Mouse (Mus musculus) CH12.LX (cell line): ENCODE data around the gene Gbgt1. TPM values are rescaled to one million over a fixed set of nuclear protein-coding genes. Genes with fewer than 3 reads are reported as not detected.

Source experiments
- DNase-seq: peaks from one replicate; pipeline ENCODE4 v3.0.0-alpha.2; 2013; ENCODE audit errors: extremely low read depth
- H3K27ac ChIP-seq: 2 replicates; pipeline ENCODE4 v1.5.1; 2012; ENCODE audit warnings: low read depth, mild to moderate bottlenecking, control low read depth, moderate library complexity; ENCODE audit not compliant: insufficient read depth
- H3K27me3 ChIP-seq: replicated peaks from 2 replicates; pipeline ENCODE3; 2012; ENCODE audit warnings: inconsistent platforms
- H3K36me3 ChIP-seq, 2 experiments: replicated peaks in 1 of 2; 2 replicates each; pipeline versions ENCODE3 to v1.6.1; 2012; ENCODE audit warnings: inconsistent platforms in 1 of 2, low read length in 1 of 2, mild to moderate bottlenecking in 1 of 2, mixed read lengths in 1 of 2, moderate library complexity in 1 of 2; ENCODE audit not compliant: control insufficient read depth in 1 of 2, insufficient read depth in 1 of 2
- H3K4me1 ChIP-seq, 2 experiments: 2 replicates each; pipeline ENCODE4 v1.6.1; 2012; ENCODE audit warnings: inconsistent platforms in 1 of 2, moderate library complexity in 1 of 2; ENCODE audit not compliant: insufficient read depth in 2 of 2, control insufficient read depth in 1 of 2
- H3K4me2 ChIP-seq: 2 replicates; pipeline ENCODE4 v1.6.1; 2012; ENCODE audit warnings: low read depth, mild to moderate bottlenecking, control low read depth; ENCODE audit not compliant: poor library complexity, insufficient read depth, severe bottlenecking
- H3K4me3 ChIP-seq, 3 experiments: fragments of 150-350 bp in 1 of 3; sonication (generic) in 1 of 3; replicated peaks in 1 of 3; 2 replicates each; pipeline versions ENCODE3 to v1.5.1; 2011 to 2012; ENCODE audit warnings: low read depth in 2 of 3, low read length in 2 of 3, mild to moderate bottlenecking in 2 of 3, moderate library complexity in 2 of 3, control low read depth in 1 of 3, improper control_type of control experiment in 1 of 3, inconsistent platforms in 1 of 3, mixed read lengths in 1 of 3; ENCODE audit not compliant: poor library complexity in 1 of 3
- H3K79me2 ChIP-seq: replicated peaks from 2 replicates; pipeline ENCODE4 v1.6.1; 2012; ENCODE audit warnings: mild to moderate bottlenecking, moderate library complexity; ENCODE audit not compliant: control insufficient read depth, poor library complexity, insufficient read depth, severe bottlenecking; ENCODE audit errors: extremely low read depth
- H3K9ac ChIP-seq: 2 replicates; pipeline ENCODE4 v1.6.1; 2012; ENCODE audit warnings: low read depth, mild to moderate bottlenecking, control low read depth, moderate library complexity; ENCODE audit not compliant: insufficient read depth
- H3K9me3 ChIP-seq: replicated peaks from 2 replicates; pipeline ENCODE3; 2012; ENCODE audit warnings: low read length, inconsistent platforms, mixed read lengths
- BHLHE40 ChIP-seq: IDR thresholded peaks from 2 replicates; pipeline ENCODE4 v1.6.1; 2011; ENCODE audit warnings: mild to moderate bottlenecking, low read depth, low read length, improper control_type of control experiment
- CHD1 ChIP-seq: IDR thresholded peaks from 2 replicates; pipeline ENCODE4 v1.6.1; 2012; ENCODE audit warnings: low read depth, low read length, improper control_type of control experiment, inconsistent platforms
- CTCF ChIP-seq, 2 experiments: IDR thresholded peaks in 1 of 2; conservative IDR thresholded peaks in 1 of 2; 2 replicates each; pipeline ENCODE4 v1.5.1; 2011 to 2012; ENCODE audit warnings: low read depth in 2 of 2, low read length in 2 of 2, improper control_type of control experiment in 1 of 2, inconsistent platforms in 1 of 2, mild to moderate bottlenecking in 1 of 2, moderate library complexity in 1 of 2
- E2F4 ChIP-seq: IDR thresholded peaks from 2 replicates; pipeline ENCODE4 v1.6.1; 2011; ENCODE audit warnings: low read depth, low read length, improper control_type of control experiment; ENCODE audit not compliant: insufficient replicate concordance
- EP300 ChIP-seq: IDR thresholded peaks from 2 replicates; pipeline ENCODE4 v1.6.1; 2011; ENCODE audit warnings: low read length, improper control_type of control experiment
- ETS1 ChIP-seq: conservative IDR thresholded peaks from 2 replicates; pipeline ENCODE4 v1.6.1; 2012; ENCODE audit warnings: low read depth, mild to moderate bottlenecking, inconsistent platforms, low read length, improper control_type of control experiment, moderate library complexity
- HCFC1 ChIP-seq: IDR thresholded peaks from 2 replicates; pipeline ENCODE4 v1.6.1; 2012; ENCODE audit warnings: low read depth, mild to moderate bottlenecking, inconsistent platforms, low read length, improper control_type of control experiment
- IRF4 ChIP-seq: IDR thresholded peaks from 2 replicates; pipeline ENCODE4 v1.6.1; 2014; ENCODE audit warnings: low read depth, mild to moderate bottlenecking, inconsistent platforms, low read length, improper control_type of control experiment
- JUND ChIP-seq: conservative IDR thresholded peaks from 2 replicates; pipeline ENCODE4 v1.6.1; 2011; ENCODE audit warnings: low read depth, low read length, improper control_type of control experiment
- KAT2A ChIP-seq: IDR thresholded peaks from 2 replicates; pipeline ENCODE4 v1.6.1; 2012; ENCODE audit warnings: low read length, improper control_type of control experiment, inconsistent platforms; ENCODE audit not compliant: insufficient replicate concordance
- MAX ChIP-seq: IDR thresholded peaks from 2 replicates; pipeline ENCODE4 v1.6.1; 2011; ENCODE audit warnings: low read length, improper control_type of control experiment
- MAZ ChIP-seq: IDR thresholded peaks from 2 replicates; pipeline ENCODE4 v1.6.1; 2012; ENCODE audit warnings: low read depth, mild to moderate bottlenecking, inconsistent platforms, low read length, improper control_type of control experiment, moderate library complexity
- MXI1 ChIP-seq: IDR thresholded peaks from 2 replicates; pipeline ENCODE4 v1.6.1; 2011; ENCODE audit warnings: mild to moderate bottlenecking, low read depth, low read length, improper control_type of control experiment
- NELFE ChIP-seq: IDR thresholded peaks from 2 replicates; pipeline ENCODE4 v1.6.1; 2011; ENCODE audit warnings: low read depth, low read length, improper control_type of control experiment
- NRF1 ChIP-seq: IDR thresholded peaks from 2 replicates; pipeline ENCODE4 v1.6.1; 2014; ENCODE audit warnings: low read depth, mild to moderate bottlenecking, inconsistent platforms, low read length, improper control_type of control experiment, moderate library complexity
- POLR2A ChIP-seq: IDR thresholded peaks from 2 replicates; pipeline ENCODE4 v1.6.1; 2011; ENCODE audit warnings: low read depth, mild to moderate bottlenecking, improper control_type of control experiment, low read length
- RAD21 ChIP-seq: IDR thresholded peaks from 2 replicates; pipeline ENCODE4 v1.6.1; 2011; ENCODE audit warnings: low read depth, mild to moderate bottlenecking, low read length, improper control_type of control experiment, moderate library complexity
- RCOR1 ChIP-seq: conservative IDR thresholded peaks from 2 replicates; pipeline ENCODE4 v1.6.1; 2012; ENCODE audit warnings: low read depth, mild to moderate bottlenecking, inconsistent platforms, low read length, improper control_type of control experiment
- SIN3A ChIP-seq: IDR thresholded peaks from 2 replicates; pipeline ENCODE4 v1.6.1; 2012; ENCODE audit warnings: low read length, improper control_type of control experiment, inconsistent platforms
- UBTF ChIP-seq: IDR thresholded peaks from 2 replicates; pipeline ENCODE4 v1.6.1; 2012; ENCODE audit warnings: low read depth, mild to moderate bottlenecking, inconsistent platforms, low read length, improper control_type of control experiment, moderate library complexity
- USF2 ChIP-seq: conservative IDR thresholded peaks from 2 replicates; pipeline ENCODE4 v1.6.1; 2011; ENCODE audit warnings: low read depth, low read length, improper control_type of control experiment
- ZKSCAN1 ChIP-seq: IDR thresholded peaks from 2 replicates; pipeline ENCODE4 v1.6.1; 2012; ENCODE audit warnings: low read depth, inconsistent platforms, low read length, improper control_type of control experiment, borderline replicate concordance
- dilution Hi-C: fragments of 300-500 bp; cut with MboI; formaldehyde crosslinking; loops from 2 replicates; pipeline ENCODE4 v1.14.3; 2020; ENCODE audit warnings: low sequenced_read_pairs; ENCODE audit not compliant: extremely low pct_unique_long_range_greater_than_20kb, extremely low pct_ligation_motif_present
- in situ Hi-C: fragments of 300-500 bp; cut with MboI; formaldehyde crosslinking; loops from 3 replicates; pipeline ENCODE4 v1.14.3; 2019; ENCODE audit warnings: low sequenced_read_pairs, low pct_ligation_motif_present, low pct_unique_long_range_greater_than_20kb, mixed read lengths
- polyA plus RNA-seq: library from polyadenylated mRNA; unstranded; fragments of >175 nt; gene quantifications from 2 replicates; pipeline ENCODE4 v1.2.1, GENCODE M21; 2012; ENCODE audit warnings: low read depth; ENCODE audit not compliant: insufficient read length
- total RNA-seq, 2 experiments: library from RNA; depleted of rRNA; stranded (reverse); fragments of 300-350 nt in 1 of 2; fragments of >200 nt in 1 of 2; gene quantifications; 2 replicates each; pipeline ENCODE4 v1.2.3; 2012 to 2014

The Gbgt1 gene
- total and polyA plus RNA-seq, 3 experiments: not detected

DNA sequence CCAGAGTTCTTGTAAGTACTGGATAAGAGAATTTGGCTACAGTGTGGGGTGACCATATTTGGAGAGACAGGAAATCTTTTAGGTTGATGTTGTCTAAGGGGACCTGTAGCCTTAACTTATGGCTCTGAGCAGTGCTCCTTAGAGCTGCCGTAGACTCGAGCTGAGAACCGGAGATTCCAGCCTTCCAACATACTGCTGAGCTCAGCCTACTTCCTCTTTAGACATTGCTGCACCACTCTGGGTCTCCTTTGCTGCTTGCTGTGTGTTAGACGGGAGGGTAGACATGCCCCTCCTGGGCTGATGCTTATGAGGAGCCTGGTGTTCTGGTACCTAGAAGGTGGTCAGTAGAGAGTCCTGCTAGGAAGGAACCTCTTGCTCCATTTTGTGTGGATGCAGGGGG is 1.7 kb downstream of the Gbgt1 start:
- H3K4me3 ChIP-seq: no peak overlapping the region
- no peaks in the 10 kb centered on the region for H3K36me3 ChIP-seq
- TF ChIP-seq ZKSCAN1 (no peak), USF2 (no peak), CHD1 (no peak), CTCF (conservative IDR thresholded peaks at IDR 0.05 in 1 of 2, IDR thresholded peaks at IDR 0.05 in 1 of 2; ENCODE audit: low read depth in 2 of 2, low read length in 2 of 2) (no peak), IRF4 (no peak), KAT2A (no peak), RAD21 (no peak), JUND (no peak), NELFE (no peak), ETS1 (no peak), EP300 (no peak), POLR2A (no peak), HCFC1 (no peak), SIN3A (no peak), RCOR1 (no peak), MAZ (no peak), MXI1 (no peak)
- no peak for DNase-seq
- dilution Hi-C loops: no loop called here
- no peaks in the 10 kb centered on the region for H3K79me2 ChIP-seq
- H3K4me1 ChIP-seq: peaks cover 0 to 15% of the 10 kb centered on the region in 2 experiments; a peak in 3 of 4 replicates
- H3K9ac ChIP-seq: no peak overlapping the region
- in situ Hi-C loops: no loop called here
- H3K27ac ChIP-seq: no peak overlapping the region
- H3K27me3 ChIP-seq: peaks cover 60% of the 10 kb centered on the region
- peaks cover 3% of the 10 kb centered on the region for H3K9me3 ChIP-seq
- H3K4me2 ChIP-seq: no peak overlapping the region

DNA sequence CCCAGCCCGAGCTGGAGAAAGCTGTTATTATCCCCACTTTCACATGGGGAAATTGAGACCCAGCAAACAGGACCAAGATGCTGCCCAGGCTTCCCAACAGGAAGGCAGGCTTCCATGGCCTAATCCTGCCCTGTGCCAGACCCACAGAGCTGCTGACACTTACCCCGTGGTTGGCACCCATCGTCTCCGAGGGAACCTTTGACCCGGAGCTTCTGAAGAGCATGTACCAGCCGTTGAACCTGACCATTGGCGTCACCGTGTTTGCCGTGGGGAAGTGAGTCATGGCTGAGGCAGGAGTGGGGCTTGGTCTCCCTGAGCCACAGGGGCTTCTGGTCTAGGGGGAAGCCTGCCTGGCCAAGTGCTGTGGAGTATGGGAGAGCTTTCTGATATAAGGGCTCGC is 6.3 kb downstream of the Gbgt1 start:
- DNase-seq: no peak
- Histone ChIP-seq H3K4me2 (no peak overlapping the region), H3K4me1 (peaks cover 0 to 4% of the 10 kb centered on the region in 2 experiments; a peak in 3 of 4 replicates), H3K9ac (no peak overlapping the region), H3K79me2 (no peaks in the 10 kb centered on the region), H3K36me3 (no peaks in the 10 kb centered on the region), H3K27me3 (peaks cover 78% of the 10 kb centered on the region), H3K27ac (no peak overlapping the region), H3K9me3 (no peaks in the 10 kb centered on the region), H3K4me3 (no peak overlapping the region)
- dilution Hi-C loops: no loop called here
- in situ Hi-C loops: no loop called here
- no peak for TF ChIP-seq UBTF
- no peak for TF ChIP-seq BHLHE40
- TF ChIP-seq CHD1: no peak
- TF ChIP-seq POLR2A: no peak
- TF ChIP-seq E2F4: no peak
- TF ChIP-seq NRF1: no peak
- no peak for TF ChIP-seq MAX
- TF ChIP-seq RCOR1: no peak
- no peak for TF ChIP-seq CTCF (conservative IDR thresholded peaks at IDR 0.05 in 1 of 2, IDR thresholded peaks at IDR 0.05 in 1 of 2; ENCODE audit: low read depth in 2 of 2, low read length in 2 of 2)
